Mouse (Mus musculus): Measurements from ENCODE around the gene Ncaph2.

GRCm38 (mm10) chr15:89377362-89377761, 21.8 kb downstream of the Ncaph2 start:
- TF ChIP-seq CTCF (IDR thresholded peaks at IDR 0.05; ENCODE audit: low read depth, low read length) (no peak), POLR2A (IDR thresholded peaks at IDR 0.05; ENCODE audit: borderline replicate concordance, low read depth, low read length) (no peak)

All from bone marrow macrophage, adult 2 months (primary cell).